In the genomic region with DNA sequence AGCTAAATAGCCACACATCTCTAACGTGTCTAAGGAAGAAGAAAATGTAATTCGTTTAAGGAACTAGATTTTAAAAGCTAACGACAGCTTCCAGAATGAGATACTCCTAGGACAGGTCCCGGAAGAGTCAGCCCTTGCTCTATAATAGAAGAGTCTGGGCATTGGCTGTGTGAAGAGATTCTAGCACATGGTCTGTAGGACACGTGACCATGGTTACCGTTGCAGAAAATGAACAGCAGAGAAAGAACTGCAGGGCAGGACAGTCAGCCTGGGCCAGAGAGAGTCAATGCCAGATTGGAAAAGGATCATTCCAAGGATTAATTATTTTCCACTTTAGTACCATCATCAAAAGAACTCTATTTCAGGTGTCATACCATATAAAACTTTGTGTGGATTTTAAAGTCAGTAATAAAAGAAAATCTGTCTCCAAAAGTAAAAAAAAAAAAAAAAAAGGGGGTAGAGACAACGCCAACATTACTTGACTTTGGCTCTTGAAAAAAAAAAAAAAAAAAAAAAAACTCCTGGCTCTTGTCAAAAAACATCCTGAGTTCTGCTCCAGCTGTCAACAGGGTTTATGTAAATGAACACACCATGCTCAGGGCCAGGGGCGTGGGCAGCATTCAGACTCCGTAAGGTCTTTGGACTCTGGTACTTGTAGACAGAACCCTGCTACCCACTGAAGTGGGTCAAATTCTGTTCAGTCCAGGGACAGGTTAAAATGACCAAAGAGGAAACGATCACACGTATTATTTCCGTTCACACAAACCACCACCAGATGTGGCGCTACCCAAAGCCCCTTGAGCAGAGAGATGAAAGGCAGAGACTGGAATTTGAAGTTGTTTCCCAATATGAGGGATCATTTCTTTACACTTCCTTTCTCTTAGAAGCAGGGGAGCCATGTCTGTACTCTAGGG, we compare ENCODE assay signal across 20 mouse cellular contexts. TPM values are rescaled to one million over a fixed set of nuclear protein-coding genes. Genes with fewer than 3 reads are reported as not detected.
DNase-seq lines count a peak whose midpoint lies in the region; ATAC-seq and TF ChIP-seq lines count a peak whose summit lies in the region.
"Had no signal": no experiment of that assay in that cellular context is flagged by ENCODE, and none has a peak within 500 bp of the region (broad histone marks: within the 10 kb centered on the region; RNA-seq: fewer than 3 reads in every experiment).

No protein-coding gene starts in this region.

- H3K4me1 ChIP-seq in embryonic facial prominence, embryonic 11.5 days (ENCODE audit: control insufficient read depth, insufficient read depth, low read length) = no peaks in the 10 kb centered on the region
- peaks cover 17% of the 10 kb centered on the region for H3K4me1 ChIP-seq in embryonic facial prominence, embryonic 10.5 days
- H3K4me1 ChIP-seq in spleen, adult 2 months (ENCODE audit: control insufficient read depth, insufficient read depth, insufficient read length) = peaks cover 20% of the 10 kb centered on the region; the same call in 1 of the 2 replicates
- no peaks in the 10 kb centered on the region for H3K4me1 ChIP-seq in neural tube, embryonic 15.5 days
- H3K4me1 ChIP-seq: forebrain, embryonic 15.5 days; hindbrain, embryonic 15.5 days; liver, embryonic 15.5 days had no signal

- H3K9ac ChIP-seq in embryonic facial prominence, embryonic 11.5 days (replicated peaks; ENCODE audit: low read length) = no peak overlapping the region
- no peak overlapping the region for H3K9ac ChIP-seq in neural tube, embryonic 15.5 days (replicated peaks)
- H3K9ac ChIP-seq: forebrain, embryonic 15.5 days; hindbrain, embryonic 15.5 days; limb, embryonic 13.5 days; liver, embryonic 15.5 days had no signal

- H3K4me2 ChIP-seq in embryonic facial prominence, embryonic 11.5 days (ENCODE audit: low read depth, low read length) = no peak overlapping the region
- H3K4me2 ChIP-seq in neural tube, embryonic 15.5 days = no peak overlapping the region
- H3K4me2 ChIP-seq: forebrain, embryonic 15.5 days; hindbrain, embryonic 15.5 days; limb, embryonic 13.5 days; liver, embryonic 15.5 days had no signal

- H3K4me3 ChIP-seq in embryonic facial prominence, embryonic 11.5 days (ENCODE audit: low read depth, low read length) = no peak overlapping the region
- H3K4me3 ChIP-seq in embryonic facial prominence, embryonic 10.5 days = no peak overlapping the region
- H3K4me3 ChIP-seq in spleen, adult 2 months (ENCODE audit: extremely low read depth, insufficient read depth, insufficient read length) = no peak overlapping the region
- H3K4me3 ChIP-seq in neural tube, embryonic 15.5 days (replicated peaks) = no peak overlapping the region
- H3K4me3 ChIP-seq: erythroblast, embryonic 14.5 days; forebrain, embryonic 15.5 days; heart, embryonic 10.5 days; hindbrain, embryonic 15.5 days; limb, embryonic 13.5 days; liver, embryonic 15.5 days had no signal

- ATAC-seq in embryonic facial prominence, embryonic 11.5 days (replicated peaks; ENCODE audit: insufficient number of reproducible peaks, low FRiP score, low TSS enrichment, low read depth) = no peak
- ATAC-seq in neural tube, embryonic 15.5 days (ENCODE audit: low FRiP score) = no peak
- ATAC-seq in megakaryocyte, adult 5-6 weeks (ENCODE audit: poor library complexity, severe bottlenecking) = no peak
- ATAC-seq: forebrain, embryonic 15.5 days had no signal

- DNase-seq in embryonic facial prominence, embryonic 11.5 days (ENCODE audit: low spot score) = peak; percentile 56
- DNase-seq in embryonic facial prominence, embryonic 10.5 days (ENCODE audit: low spot score) = no peak
- no peak for DNase-seq in spleen, adult 2 months (ENCODE audit: low read depth in 1 of 2, low spot score in 2 of 2)
- no peak for DNase-seq in spleen, postnatal 10 days (ENCODE audit: low spot score in 2 of 2)
- DNase-seq in induced T-regulatory cell, adult 2 months (ENCODE audit: low read depth) = peak; percentile 83
- DNase-seq in thymus, postnatal 25 days = peak; percentile 51
- DNase-seq: cerebellum, adult 9-11 months; gastrocnemius, postnatal 36 days; heart, postnatal 14 days; kidney, adult 18-20 months; lung, postnatal 10 days; retina, postnatal 1 day had no signal

- 68% methylated on average over 13 of the region's 13 CpGs for WGBS in embryonic facial prominence, embryonic 11.5 days
- 71% methylated on average over 13 of the region's 13 CpGs for whole genome bisulfite sequencing in embryonic facial prominence, embryonic 10.5 days
- 41% methylated on average over 13 of the region's 13 CpGs for WGBS in spleen, adult 2 months
- 85% methylated on average over 13 of the region's 13 CpGs for WGBS in neural tube, embryonic 15.5 days

- H3K27ac ChIP-seq in embryonic facial prominence, embryonic 11.5 days (replicated peaks; ENCODE audit: low read depth, low read length) = no peak overlapping the region
- H3K27ac ChIP-seq in embryonic facial prominence, embryonic 10.5 days (replicated peaks) = no peak overlapping the region
- peak overlapping the region; percentile 67 for H3K27ac ChIP-seq in spleen, adult 2 months (ENCODE audit: insufficient read depth, low read length)
- H3K27ac ChIP-seq in neural tube, embryonic 15.5 days (replicated peaks) = no peak overlapping the region
- H3K27ac ChIP-seq: forebrain, embryonic 15.5 days; heart, embryonic 10.5 days; hindbrain, embryonic 15.5 days; limb, embryonic 13.5 days; liver, embryonic 15.5 days had no signal

- H3K27me3 ChIP-seq in embryonic facial prominence, embryonic 11.5 days (ENCODE audit: control insufficient read depth, insufficient read depth, low read length) = no peaks in the 10 kb centered on the region
- H3K27me3 ChIP-seq in embryonic facial prominence, embryonic 10.5 days (replicated peaks; ENCODE audit: low read depth, poor library complexity, severe bottlenecking) = peaks cover 1% of the 10 kb centered on the region; the same call in 1 of the 2 replicates
- no peaks in the 10 kb centered on the region for H3K27me3 ChIP-seq in spleen, adult 2 months (ENCODE audit: control insufficient read depth, insufficient read depth, low read length)
- H3K27me3 ChIP-seq in neural tube, embryonic 15.5 days (replicated peaks) = peaks cover 7% of the 10 kb centered on the region
- H3K27me3 ChIP-seq: forebrain, embryonic 15.5 days; hindbrain, embryonic 15.5 days; limb, embryonic 13.5 days had no signal

- no peaks in the 10 kb centered on the region for H3K36me3 ChIP-seq in embryonic facial prominence, embryonic 11.5 days (replicated peaks; ENCODE audit: control insufficient read depth, insufficient read depth, low read depth, low read length)
- no peaks in the 10 kb centered on the region for H3K36me3 ChIP-seq in embryonic facial prominence, embryonic 10.5 days (replicated peaks)
- H3K36me3 ChIP-seq in spleen, adult 2 months (ENCODE audit: control insufficient read depth, insufficient read depth, low read length) = peaks cover 8% of the 10 kb centered on the region
- no peaks in the 10 kb centered on the region for H3K36me3 ChIP-seq in neural tube, embryonic 15.5 days
- H3K36me3 ChIP-seq: forebrain, embryonic 15.5 days; heart, embryonic 10.5 days; hindbrain, embryonic 15.5 days; limb, embryonic 13.5 days; liver, embryonic 15.5 days had no signal

- no peak for TF ChIP-seq POLR2A in spleen, adult 2 months (IDR thresholded peaks at IDR 0.05; ENCODE audit: low read depth, low read length)

- TF ChIP-seq CTCF in spleen, adult 2 months (IDR thresholded peaks at IDR 0.05; ENCODE audit: extremely low read depth, insufficient read depth, insufficient read length, insufficient replicate concordance) = no peak

- no peaks in the 10 kb centered on the region for H3K9me3 ChIP-seq in embryonic facial prominence, embryonic 11.5 days (replicated peaks; ENCODE audit: control insufficient read depth, low read length)
- no peaks in the 10 kb centered on the region for H3K9me3 ChIP-seq in embryonic facial prominence, embryonic 10.5 days
- no peaks in the 10 kb centered on the region for H3K9me3 ChIP-seq in neural tube, embryonic 15.5 days (replicated peaks)
- H3K9me3 ChIP-seq: forebrain, embryonic 15.5 days; heart, embryonic 10.5 days; hindbrain, embryonic 15.5 days; limb, embryonic 13.5 days; liver, embryonic 15.5 days had no signal

RNA-seq across cellular contexts. Expression of gene Grb7, which starts 33.1 kb away (rescaled TPM):
- 8.1 and 8.5 TPM in 2 replicates for polyA plus RNA-seq in embryonic facial prominence, embryonic 11.5 days (2014; fragmentation: Nextera tagmentation; extraction: Ambion mirVana)
- 11.9 and 13.3 TPM in 2 replicates for polyA plus RNA-seq in embryonic facial prominence, embryonic 10.5 days (2016; fragmentation: Nextera tagmentation; extraction: Ambion mirVana)
- 1.1 and 1.2 TPM in 2 replicates for polyA plus RNA-seq in spleen, adult 2 months (2012; rRNA removed)
- polyA plus RNA-seq in neural tube, embryonic 15.5 days (2015; fragmentation: Nextera tagmentation; extraction: Ambion mirVana) = 1.1 and 8.3 TPM in 2 replicates
- total RNA-seq in megakaryocyte, adult 5-6 weeks (2015) = not detected in 2 replicates
- not detected in 2 replicates for total RNA-seq in megakaryocyte, adult 5-6 weeks (2017)
- total RNA-seq: gastrocnemius, postnatal 36 days had no signal

RNA-seq across cellular contexts. Expression of gene Mien1, which starts 40.5 kb away (rescaled TPM):
- polyA plus RNA-seq in embryonic facial prominence, embryonic 11.5 days (2014; fragmentation: Nextera tagmentation; extraction: Ambion mirVana) = 89.3 and 95.6 TPM in 2 replicates
- 83.5 and 85.9 TPM in 2 replicates for polyA plus RNA-seq in embryonic facial prominence, embryonic 10.5 days (2016; fragmentation: Nextera tagmentation; extraction: Ambion mirVana)
- polyA plus RNA-seq in spleen, adult 2 months (2012; rRNA removed) = 37.1 and 37.8 TPM in 2 replicates
- 243 and 278 TPM in 2 replicates for polyA plus RNA-seq in neural tube, embryonic 15.5 days (2015; fragmentation: Nextera tagmentation; extraction: Ambion mirVana)
- 56.6 and 65.4 TPM in 2 replicates for total RNA-seq in megakaryocyte, adult 5-6 weeks (2015)
- total RNA-seq in megakaryocyte, adult 5-6 weeks (2017) = 31.5 and 38.0 TPM in 2 replicates

Comparison
In these comparisons a context has a peak if more than half of its experiments do, and no peak if none do; other contexts are left out.
1. DNase-seq: peak in embryonic facial prominence, embryonic 11.5 days (single experiment), induced T-regulatory cell, adult 2 months (single experiment) and thymus, postnatal 25 days (single experiment); none in embryonic facial prominence, embryonic 10.5 days (single experiment), spleen, adult 2 months (0 of 2) and spleen, postnatal 10 days (0 of 2).